Mouse (Mus musculus): ENCODE data around the gene Olfr1230. TPM values are rescaled to one million over a fixed set of nuclear protein-coding genes. Genes with fewer than 3 reads are reported as not detected.

Olfr1230 gene
- polyA plus RNA-seq (2012; rRNA removed) (not detected in 2 replicates), polyA plus RNA-seq (2014; fragmentation: Nextera tagmentation; extraction: Ambion mirVana) (not detected in 2 replicates)

GRCm38 (mm10) chr2:89297168-89297567, at the start of gene Olfr1230:
Gene Olfr1230, minus strand, starts transcription at chr2:89297268.
- Histone ChIP-seq H3K9ac (ENCODE audit: low read depth, low read length, severe bottlenecking) (no peak within 1 kb of the TSS), H3K27ac (replicated peaks; ENCODE audit: low read depth, low read length) (no peak within 1 kb of the TSS), H3K27me3 (ENCODE audit: control insufficient read depth, insufficient read depth, low read length) (no peaks in the 10 kb centered on the region), H3K4me3 (replicated peaks; ENCODE audit: low read length) (no peak within 1 kb of the TSS), H3K4me2 (replicated peaks; ENCODE audit: low read depth, low read length, severe bottlenecking) (no peak within 1 kb of the TSS), H3K36me3 (ENCODE audit: control insufficient read depth, insufficient read depth, low read length) (no peaks in the 10 kb centered on the region), H3K9me3 (ENCODE audit: control insufficient read depth, low read length) (no peaks in the 10 kb centered on the region), H3K4me1 (ENCODE audit: control insufficient read depth, insufficient read depth, low read length) (no peaks in the 10 kb centered on the region)
- no peak for ATAC-seq (ENCODE audit: low FRiP score, low read depth)
- no peak for DNase-seq (ENCODE audit: low spot score)
- 85% methylated on average over 1 of the region's 1 CpGs for WGBS
- TF ChIP-seq POLR2A (IDR thresholded peaks at IDR 0.05; ENCODE audit: borderline replicate concordance, extremely low read depth, insufficient read depth, insufficient read length): no peak

- no peak for TF ChIP-seq POLR2A (IDR thresholded peaks at IDR 0.05; ENCODE audit: borderline replicate concordance, extremely low read depth, insufficient read depth, insufficient read length)
- Histone ChIP-seq H3K27ac (replicated peaks; ENCODE audit: low read depth, low read length) (no peak within 1 kb of the TSS), H3K27me3 (ENCODE audit: control insufficient read depth, insufficient read depth, low read length) (no peaks in the 10 kb centered on the region), H3K9me3 (ENCODE audit: control insufficient read depth, low read length) (no peaks in the 10 kb centered on the region), H3K36me3 (ENCODE audit: control insufficient read depth, insufficient read depth, low read length) (no peaks in the 10 kb centered on the region), H3K4me2 (replicated peaks; ENCODE audit: low read depth, low read length, severe bottlenecking) (no peak within 1 kb of the TSS), H3K4me1 (ENCODE audit: control insufficient read depth, insufficient read depth, low read length) (no peaks in the 10 kb centered on the region), H3K9ac (ENCODE audit: low read depth, low read length, severe bottlenecking) (no peak within 1 kb of the TSS), H3K4me3 (replicated peaks; ENCODE audit: low read length) (no peak within 1 kb of the TSS)
- DNase-seq (ENCODE audit: low spot score): no peak
- ATAC-seq (ENCODE audit: low FRiP score, low read depth): no peak
Measured at GRCm38 (mm10) chr2:89342298-89342697, 45.2 kb upstream of the Olfr1230 start, which contains the start of gene Olfr1233. Gene Olfr1233, minus strand, starts transcription at chr2:89342398.

GRCm38 (mm10) chr2:89329575-89329974, 32.5 kb upstream of the Olfr1230 start, which contains the start of gene Olfr1232:
Gene Olfr1232, minus strand, starts transcription at chr2:89329675.
- no peaks in the 10 kb centered on the region for H3K27me3 ChIP-seq (ENCODE audit: control insufficient read depth, insufficient read depth, low read length)
- no peak for TF ChIP-seq POLR2A (IDR thresholded peaks at IDR 0.05; ENCODE audit: borderline replicate concordance, extremely low read depth, insufficient read depth, insufficient read length)
- no peak within 1 kb of the TSS for H3K9ac ChIP-seq (ENCODE audit: low read depth, low read length, severe bottlenecking)
- H3K36me3 ChIP-seq (ENCODE audit: control insufficient read depth, insufficient read depth, low read length): no peaks in the 10 kb centered on the region
- DNase-seq (ENCODE audit: low spot score) (no peak), ATAC-seq (ENCODE audit: low FRiP score, low read depth) (no peak)
- no peaks in the 10 kb centered on the region for H3K4me1 ChIP-seq (ENCODE audit: control insufficient read depth, insufficient read depth, low read length)
- H3K9me3 ChIP-seq (ENCODE audit: control insufficient read depth, low read length): no peaks in the 10 kb centered on the region
- no peak within 1 kb of the TSS for H3K4me3 ChIP-seq (replicated peaks; ENCODE audit: low read length)
- no peak within 1 kb of the TSS for H3K4me2 ChIP-seq (replicated peaks; ENCODE audit: low read depth, low read length, severe bottlenecking)
- no peak within 1 kb of the TSS for H3K27ac ChIP-seq (replicated peaks; ENCODE audit: low read depth, low read length)

GRCm38 (mm10) chr2:89306974-89307373, 9.9 kb upstream of the Olfr1230 start, which contains the start of gene Olfr1231:
Gene Olfr1231, minus strand, starts transcription at chr2:89307074.
- ATAC-seq (ENCODE audit: low FRiP score, low read depth) (no peak), DNase-seq (ENCODE audit: low spot score) (no peak)
- Histone ChIP-seq H3K27ac (replicated peaks; ENCODE audit: low read depth, low read length) (no peak within 1 kb of the TSS), H3K9ac (ENCODE audit: low read depth, low read length, severe bottlenecking) (no peak within 1 kb of the TSS), H3K4me2 (replicated peaks; ENCODE audit: low read depth, low read length, severe bottlenecking) (no peak within 1 kb of the TSS), H3K36me3 (ENCODE audit: control insufficient read depth, insufficient read depth, low read length) (no peaks in the 10 kb centered on the region), H3K4me1 (ENCODE audit: control insufficient read depth, insufficient read depth, low read length) (no peaks in the 10 kb centered on the region), H3K4me3 (replicated peaks; ENCODE audit: low read length) (no peak within 1 kb of the TSS), H3K9me3 (ENCODE audit: control insufficient read depth, low read length) (no peaks in the 10 kb centered on the region), H3K27me3 (ENCODE audit: control insufficient read depth, insufficient read depth, low read length) (no peaks in the 10 kb centered on the region)
- no peak for TF ChIP-seq POLR2A (IDR thresholded peaks at IDR 0.05; ENCODE audit: borderline replicate concordance, extremely low read depth, insufficient read depth, insufficient read length)
- WGBS: 71% methylated on average over 2 of the region's 2 CpGs

- Histone ChIP-seq H3K36me3 (ENCODE audit: control insufficient read depth, insufficient read depth, low read length) (no peaks in the 10 kb centered on the region), H3K9ac (ENCODE audit: low read depth, low read length, severe bottlenecking) (no peak within 1 kb of the TSS), H3K27ac (replicated peaks; ENCODE audit: low read depth, low read length) (no peak within 1 kb of the TSS), H3K4me3 (replicated peaks; ENCODE audit: low read length) (no peak within 1 kb of the TSS), H3K27me3 (ENCODE audit: control insufficient read depth, insufficient read depth, low read length) (no peaks in the 10 kb centered on the region), H3K9me3 (ENCODE audit: control insufficient read depth, low read length) (no peaks in the 10 kb centered on the region), H3K4me2 (replicated peaks; ENCODE audit: low read depth, low read length, severe bottlenecking) (no peak within 1 kb of the TSS), H3K4me1 (ENCODE audit: control insufficient read depth, insufficient read depth, low read length) (no peaks in the 10 kb centered on the region)
- no peak for ATAC-seq (ENCODE audit: low FRiP score, low read depth)
- no peak for TF ChIP-seq POLR2A (IDR thresholded peaks at IDR 0.05; ENCODE audit: borderline replicate concordance, extremely low read depth, insufficient read depth, insufficient read length)
- no peak for DNase-seq (ENCODE audit: low spot score)
- WGBS: 80% methylated on average over 2 of the region's 2 CpGs
Measured at GRCm38 (mm10) chr2:89287914-89288313, 9.2 kb downstream of the Olfr1230 start, which contains the start of gene Olfr1229. Gene Olfr1229, minus strand, starts transcription at chr2:89288014.

GRCm38 (mm10) chr2:89253962-89254361, 43.1 kb downstream of the Olfr1230 start, which contains the start of gene Olfr1228:
Gene Olfr1228, minus strand, starts transcription at chr2:89254062.
- H3K9me3 ChIP-seq (ENCODE audit: control insufficient read depth, low read length): no peaks in the 10 kb centered on the region
- H3K27ac ChIP-seq (replicated peaks; ENCODE audit: low read depth, low read length): no peak within 1 kb of the TSS
- DNase-seq (ENCODE audit: low spot score): no peak
- no peaks in the 10 kb centered on the region for H3K36me3 ChIP-seq (ENCODE audit: control insufficient read depth, insufficient read depth, low read length)
- ATAC-seq (ENCODE audit: low FRiP score, low read depth): no peak
- H3K27me3 ChIP-seq (ENCODE audit: control insufficient read depth, insufficient read depth, low read length): no peaks in the 10 kb centered on the region
- TF ChIP-seq POLR2A (IDR thresholded peaks at IDR 0.05; ENCODE audit: borderline replicate concordance, extremely low read depth, insufficient read depth, insufficient read length): no peak
- H3K4me2 ChIP-seq (replicated peaks; ENCODE audit: low read depth, low read length, severe bottlenecking): no peak within 1 kb of the TSS
- no peaks in the 10 kb centered on the region for H3K4me1 ChIP-seq (ENCODE audit: control insufficient read depth, insufficient read depth, low read length)
- no peak within 1 kb of the TSS for H3K4me3 ChIP-seq (replicated peaks; ENCODE audit: low read length)
- H3K9ac ChIP-seq (ENCODE audit: low read depth, low read length, severe bottlenecking): no peak within 1 kb of the TSS

Other genes starting within 250 kb of the Olfr1230 start
- gene Olfr1218, start 236.1 kb downstream of the Olfr1230 start, polyA plus RNA-seq (2012; rRNA removed): not detected in 2 replicates
- not detected in 2 replicates for gene Olfr1218, start 236.1 kb downstream of the Olfr1230 start, polyA plus RNA-seq (2014; fragmentation: Nextera tagmentation; extraction: Ambion mirVana)
- not detected in 2 replicates for gene Olfr1219, start 213.8 kb downstream of the Olfr1230 start, polyA plus RNA-seq (2012; rRNA removed)
- gene Olfr1219, start 213.8 kb downstream of the Olfr1230 start, polyA plus RNA-seq (2014; fragmentation: Nextera tagmentation; extraction: Ambion mirVana): not detected in 2 replicates
- gene Olfr1220, start 190.4 kb downstream of the Olfr1230 start, polyA plus RNA-seq (2012; rRNA removed): not detected in 2 replicates
- not detected in 2 replicates for gene Olfr1220, start 190.4 kb downstream of the Olfr1230 start, polyA plus RNA-seq (2014; fragmentation: Nextera tagmentation; extraction: Ambion mirVana)
- gene Olfr1221, start 180.0 kb downstream of the Olfr1230 start, polyA plus RNA-seq (2012; rRNA removed): not detected in 2 replicates
- not detected in 2 replicates for gene Olfr1221, start 180.0 kb downstream of the Olfr1230 start, polyA plus RNA-seq (2014; fragmentation: Nextera tagmentation; extraction: Ambion mirVana)
- gene Olfr1222, start 164.2 kb downstream of the Olfr1230 start, polyA plus RNA-seq (2012; rRNA removed): not detected in 2 replicates
- not detected in 2 replicates for gene Olfr1222, start 164.2 kb downstream of the Olfr1230 start, polyA plus RNA-seq (2014; fragmentation: Nextera tagmentation; extraction: Ambion mirVana)
- not detected in 2 replicates for gene Olfr1223, start 145.7 kb downstream of the Olfr1230 start, polyA plus RNA-seq (2012; rRNA removed)
- not detected in 2 replicates for gene Olfr1223, start 145.7 kb downstream of the Olfr1230 start, polyA plus RNA-seq (2014; fragmentation: Nextera tagmentation; extraction: Ambion mirVana)
- gene Olfr1224-ps1, start 133.2 kb downstream of the Olfr1230 start, polyA plus RNA-seq (2012; rRNA removed): not detected in 2 replicates
- not detected in 2 replicates for gene Olfr1224-ps1, start 133.2 kb downstream of the Olfr1230 start, polyA plus RNA-seq (2014; fragmentation: Nextera tagmentation; extraction: Ambion mirVana)
- not detected in 2 replicates for gene Olfr1225, start 122.6 kb downstream of the Olfr1230 start, polyA plus RNA-seq (2012; rRNA removed)
- gene Olfr1225, start 122.6 kb downstream of the Olfr1230 start, polyA plus RNA-seq (2014; fragmentation: Nextera tagmentation; extraction: Ambion mirVana): not detected in 2 replicates
- not detected in 2 replicates for gene Olfr1226, start 97.2 kb downstream of the Olfr1230 start, polyA plus RNA-seq (2012; rRNA removed)
- not detected in 2 replicates for gene Olfr1226, start 97.2 kb downstream of the Olfr1230 start, polyA plus RNA-seq (2014; fragmentation: Nextera tagmentation; extraction: Ambion mirVana)
- not detected in 2 replicates for gene Olfr1228, start 43.2 kb downstream of the Olfr1230 start, polyA plus RNA-seq (2012; rRNA removed)
- gene Olfr1228, start 43.2 kb downstream of the Olfr1230 start, polyA plus RNA-seq (2014; fragmentation: Nextera tagmentation; extraction: Ambion mirVana): not detected in 2 replicates
- not detected in 2 replicates for gene Olfr1229, start 9.3 kb downstream of the Olfr1230 start, polyA plus RNA-seq (2012; rRNA removed)
- gene Olfr1229, start 9.3 kb downstream of the Olfr1230 start, polyA plus RNA-seq (2014; fragmentation: Nextera tagmentation; extraction: Ambion mirVana): not detected in 2 replicates
- not detected in 2 replicates for gene Olfr1231, start 9.8 kb upstream of the Olfr1230 start, polyA plus RNA-seq (2012; rRNA removed)
- gene Olfr1231, start 9.8 kb upstream of the Olfr1230 start, polyA plus RNA-seq (2014; fragmentation: Nextera tagmentation; extraction: Ambion mirVana): not detected in 2 replicates
- gene Olfr1232, start 32.4 kb upstream of the Olfr1230 start, polyA plus RNA-seq (2012; rRNA removed): not detected in 2 replicates
- gene Olfr1232, start 32.4 kb upstream of the Olfr1230 start, polyA plus RNA-seq (2014; fragmentation: Nextera tagmentation; extraction: Ambion mirVana): not detected in 2 replicates
- not detected in 2 replicates for gene Olfr1233, start 45.1 kb upstream of the Olfr1230 start, polyA plus RNA-seq (2012; rRNA removed)
- gene Olfr1233, start 45.1 kb upstream of the Olfr1230 start, polyA plus RNA-seq (2014; fragmentation: Nextera tagmentation; extraction: Ambion mirVana): not detected in 2 replicates
- not detected in 2 replicates for gene Olfr1234, start 67.6 kb upstream of the Olfr1230 start, polyA plus RNA-seq (2012; rRNA removed)
- gene Olfr1234, start 67.6 kb upstream of the Olfr1230 start, polyA plus RNA-seq (2014; fragmentation: Nextera tagmentation; extraction: Ambion mirVana): not detected in 2 replicates
- gene Olfr1238, start 112.4 kb upstream of the Olfr1230 start, polyA plus RNA-seq (2012; rRNA removed): not detected in 2 replicates
- not detected in 2 replicates for gene Olfr1238, start 112.4 kb upstream of the Olfr1230 start, polyA plus RNA-seq (2014; fragmentation: Nextera tagmentation; extraction: Ambion mirVana)
- not detected in 2 replicates for gene Olfr1239, start 123.1 kb upstream of the Olfr1230 start, polyA plus RNA-seq (2012; rRNA removed)
- not detected in 2 replicates for gene Olfr1239, start 123.1 kb upstream of the Olfr1230 start, polyA plus RNA-seq (2014; fragmentation: Nextera tagmentation; extraction: Ambion mirVana)
- not detected in 2 replicates for gene Olfr1240, start 145.7 kb upstream of the Olfr1230 start, polyA plus RNA-seq (2012; rRNA removed)
- gene Olfr1240, start 145.7 kb upstream of the Olfr1230 start, polyA plus RNA-seq (2014; fragmentation: Nextera tagmentation; extraction: Ambion mirVana): not detected in 2 replicates
- gene Olfr1241, start 189.9 kb upstream of the Olfr1230 start, polyA plus RNA-seq (2012; rRNA removed): not detected in 2 replicates
- gene Olfr1241, start 189.9 kb upstream of the Olfr1230 start, polyA plus RNA-seq (2014; fragmentation: Nextera tagmentation; extraction: Ambion mirVana): not detected in 2 replicates
- gene Olfr1242, start 201.1 kb upstream of the Olfr1230 start, polyA plus RNA-seq (2012; rRNA removed): not detected in 2 replicates
- gene Olfr1242, start 201.1 kb upstream of the Olfr1230 start, polyA plus RNA-seq (2014; fragmentation: Nextera tagmentation; extraction: Ambion mirVana): not detected in 2 replicates
- gene Olfr1243, start 234.2 kb upstream of the Olfr1230 start, polyA plus RNA-seq (2012; rRNA removed): not detected in 2 replicates
- not detected in 2 replicates for gene Olfr1243, start 234.2 kb upstream of the Olfr1230 start, polyA plus RNA-seq (2014; fragmentation: Nextera tagmentation; extraction: Ambion mirVana)